Mouse (Mus musculus): ENCODE results near the gene Gm12117.

The Gm12117 gene

GRCm38 (mm10) chr11:33276637-33277036 is at the start of gene Gm12117:
Gm12117 (minus strand) TSS chr11:33276737.
- no peak for DNase-seq (ENCODE audit: low spot score in 2 of 2)

GRCm38 (mm10) chr11:33319006-33319611 is 42.6 kb upstream of the Gm12117 start:
- DNase-seq (ENCODE audit: low spot score in 2 of 2), result no peak

DNA sequence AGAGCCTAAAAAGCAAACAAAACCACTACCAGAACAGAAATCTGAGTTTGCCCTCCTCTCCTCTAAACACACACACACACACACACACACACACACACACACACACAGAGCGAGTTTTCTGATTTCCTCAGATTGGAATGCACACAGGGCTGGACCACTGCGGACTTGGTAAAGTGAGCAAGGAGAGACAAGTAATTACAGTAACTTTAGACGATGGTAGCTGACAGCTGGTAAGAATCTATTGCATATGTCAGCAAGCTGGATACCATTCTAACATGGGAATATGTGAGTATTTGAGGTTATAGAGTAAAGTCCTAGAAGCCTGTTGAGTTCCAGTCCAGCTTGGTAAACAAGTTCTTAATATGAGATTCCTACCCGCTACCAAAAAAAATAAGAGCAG is 33.0 kb upstream of the Gm12117 start:
- no peak for DNase-seq (ENCODE audit: low spot score in 2 of 2)

- no peak for DNase-seq (ENCODE audit: low spot score in 2 of 2)
These were observed 24.3 kb upstream of the Gm12117 start for GRCm38 (mm10) chr11:33300859-33301258.

GRCm38 (mm10) chr11:33299371-33299770 is 22.8 kb upstream of the Gm12117 start:
- DNase-seq (ENCODE audit: low spot score in 2 of 2), result no peak

- no peak for DNase-seq (ENCODE audit: low spot score in 2 of 2)
These were observed 20.6 kb upstream of the Gm12117 start for GRCm38 (mm10) chr11:33297121-33297520.

DNA sequence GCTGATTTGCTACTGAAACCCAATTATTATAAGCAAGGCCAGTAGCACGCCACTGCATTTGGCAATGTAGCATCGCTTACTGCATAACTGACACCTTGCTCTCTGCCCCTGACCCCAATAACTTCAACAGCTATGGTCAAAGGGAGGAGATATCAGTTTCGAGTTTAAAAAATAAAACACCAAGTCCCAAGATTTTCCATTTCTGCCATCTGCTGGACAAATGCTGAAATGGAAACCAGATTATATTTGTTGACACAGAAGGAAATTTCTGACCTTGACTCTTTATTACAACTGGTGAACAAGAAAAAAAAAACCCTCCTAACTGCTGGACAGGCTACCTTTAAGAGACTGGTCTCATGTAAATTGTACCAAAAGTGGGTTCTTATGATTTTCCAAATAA is 18.9 kb upstream of the Gm12117 start:
- DNase-seq (ENCODE audit: low spot score in 2 of 2), result no peak

DNA sequence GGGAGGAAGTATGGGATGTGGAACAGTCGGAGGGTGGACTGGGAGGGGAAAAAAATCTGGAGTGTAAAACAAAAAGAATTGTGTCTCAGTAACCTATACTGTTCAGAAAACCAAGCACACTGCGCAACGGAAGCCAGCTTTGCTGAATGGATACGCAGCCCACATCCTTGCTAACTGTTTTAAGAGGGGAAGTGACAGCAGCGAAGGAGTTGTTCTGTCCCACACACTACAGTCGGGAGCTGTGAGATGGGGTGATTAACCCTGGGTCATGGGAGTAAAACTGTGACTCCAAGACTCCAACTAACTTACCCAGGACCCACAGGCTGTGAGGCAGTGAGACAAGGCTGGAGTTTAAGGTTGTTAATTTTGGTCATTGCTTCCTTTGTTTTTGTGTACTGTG is 17.5 kb upstream of the Gm12117 start:
- DNase-seq (ENCODE audit: low spot score in 2 of 2), result no peak

DNA sequence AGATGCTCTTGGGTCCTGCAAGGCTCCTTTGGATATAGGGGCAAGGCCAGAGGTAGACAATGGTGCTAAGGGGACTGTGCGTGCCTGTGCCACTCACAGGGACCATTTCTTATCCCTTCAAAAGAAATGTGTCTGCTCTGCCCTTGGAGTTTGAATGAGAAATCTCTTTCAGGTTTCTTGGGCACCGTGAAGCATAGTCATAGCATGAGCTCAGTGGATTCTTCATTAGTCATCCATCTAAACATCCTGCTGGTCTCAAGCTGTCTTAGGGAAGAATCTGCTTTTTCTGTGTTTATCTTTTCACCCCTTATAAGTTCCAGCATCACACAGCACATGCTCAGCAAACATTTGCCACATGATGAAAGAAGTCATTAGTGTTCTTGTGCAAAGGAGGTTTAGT is 2.0 kb upstream of the Gm12117 start:
- no peak for DNase-seq (ENCODE audit: low spot score in 2 of 2)

DNA sequence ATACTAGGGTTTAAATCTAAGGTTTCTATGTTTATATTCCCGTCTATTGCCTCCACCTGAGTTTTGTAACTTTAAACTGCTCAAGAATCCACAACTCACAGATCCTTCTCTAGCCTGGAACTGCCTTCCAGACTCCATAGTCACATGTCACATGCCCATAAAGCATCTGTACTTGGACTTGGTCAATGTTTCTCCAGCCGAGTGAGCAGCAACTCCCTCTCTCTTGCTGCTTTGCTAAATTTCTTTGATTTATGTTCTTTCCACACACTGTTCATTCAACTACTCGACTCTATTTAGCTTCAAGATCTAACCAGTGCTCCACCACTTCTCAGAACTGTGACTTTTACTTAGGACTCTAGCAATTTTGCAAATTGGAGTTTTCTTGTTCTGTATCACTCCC is 1.7 kb downstream of the Gm12117 start:
- DNase-seq (ENCODE audit: low spot score in 2 of 2), result no peak

DNA sequence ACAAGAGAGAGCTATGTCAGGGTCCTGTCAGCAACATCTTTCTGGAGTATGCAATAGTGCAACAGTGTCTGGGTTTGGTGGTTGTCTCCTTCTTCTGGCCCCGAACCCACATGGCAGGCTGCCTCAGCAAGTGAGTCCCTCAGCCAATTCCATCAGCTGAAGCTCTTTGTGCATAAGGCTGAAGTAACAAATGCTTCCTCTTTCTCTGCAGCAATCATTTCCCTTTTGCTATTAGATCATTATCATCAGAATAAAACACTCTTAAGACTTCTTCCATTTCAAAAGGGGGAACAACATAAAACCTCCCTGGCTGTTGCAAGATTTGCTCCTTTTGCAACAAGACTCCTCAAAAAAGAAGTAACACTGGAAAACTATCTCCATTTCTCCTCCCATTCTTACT is 2.2 kb downstream of the Gm12117 start:
- no peak for DNase-seq (ENCODE audit: low spot score in 2 of 2)

DNA sequence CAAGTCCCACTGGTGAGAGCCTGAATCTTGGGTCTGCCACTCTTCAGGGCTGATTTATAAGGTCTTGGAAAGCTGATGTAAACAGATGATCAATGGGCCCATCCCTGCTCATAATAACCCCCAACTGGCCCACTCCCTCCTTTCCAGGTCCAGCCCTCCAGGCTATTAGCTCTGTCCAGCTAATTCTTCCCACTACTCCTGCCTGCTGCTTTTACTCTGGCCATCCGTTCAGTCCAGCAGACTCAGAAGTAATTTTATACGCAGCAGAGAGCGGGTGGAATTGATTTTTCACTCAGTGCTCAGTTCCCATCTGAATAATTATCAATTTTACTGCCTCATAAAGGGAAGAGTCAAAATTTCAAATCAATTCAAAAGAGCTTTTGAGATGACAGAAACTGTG is 36.2 kb downstream of the Gm12117 start:
- no peak for DNase-seq (ENCODE audit: low spot score in 2 of 2)

GRCm38 (mm10) chr11:33234134-33234533 is 42.4 kb downstream of the Gm12117 start:
- DNase-seq (ENCODE audit: low spot score in 2 of 2), result no peak

GRCm38 (mm10) chr11:33232056-33232455 is 44.5 kb downstream of the Gm12117 start:
- no peak for DNase-seq (ENCODE audit: low spot score in 2 of 2)

DNA sequence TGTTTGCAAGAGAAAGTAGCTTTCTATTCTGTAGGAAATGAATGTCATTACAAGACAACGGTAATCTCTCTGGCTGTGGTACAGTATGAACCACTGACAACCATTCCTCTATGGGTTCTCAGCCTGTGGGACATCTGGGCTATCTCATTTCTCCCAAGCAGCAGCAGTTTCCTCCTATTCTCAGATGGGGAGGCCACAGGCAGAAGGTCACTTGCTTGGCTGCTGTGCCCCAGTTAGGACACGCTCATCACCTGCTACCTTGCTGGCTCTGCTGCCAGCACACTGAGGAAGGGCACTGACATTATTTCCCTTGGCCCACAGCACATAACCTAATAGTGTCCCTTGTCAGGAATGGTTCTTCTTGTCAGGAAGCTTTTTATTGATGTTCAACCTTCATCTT is 48.4 kb downstream of the Gm12117 start:
- DNase-seq (ENCODE audit: low spot score in 2 of 2), result no peak

DNA sequence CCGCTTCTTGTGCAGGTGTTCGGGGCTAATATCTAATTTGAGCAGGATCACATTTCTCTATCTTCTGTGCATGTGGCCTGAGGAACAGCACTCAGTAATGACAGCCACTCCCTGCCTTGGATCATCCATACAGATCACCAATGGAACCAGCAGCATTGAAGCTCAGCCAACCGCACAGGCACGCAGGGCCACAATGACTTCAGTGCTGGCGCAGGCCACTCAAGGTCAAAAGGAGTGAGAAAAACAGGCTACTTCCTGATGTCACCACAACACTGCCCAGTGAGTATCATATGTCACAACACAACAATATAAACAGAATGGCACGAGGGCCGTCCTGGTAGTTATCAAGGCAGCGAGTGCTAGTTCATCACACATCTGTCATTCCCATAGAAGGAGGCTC is 50.0 kb downstream of the Gm12117 start:
- no peak for DNase-seq (ENCODE audit: low spot score in 2 of 2)

All from right cerebral cortex, postnatal 36 days (tissue).